Mouse (Mus musculus): ENCODE measurements around the gene Gm17617.

GRCm38 (mm10) chr13:55140271-55140670 lies 6.9 kb upstream of the Gm17617 start:
- no peak for TF ChIP-seq CTCF (IDR thresholded peaks at IDR 0.05; ENCODE audit: low read depth)
- TF ChIP-seq EP300 (optimal IDR thresholded peaks at IDR 0.05) = no peak

All from stomach, postnatal 0 days (tissue).